Mouse (Mus musculus): Measurements from ENCODE around the gene Rbm20.
A peak's percentile ranks its signal among the peaks of the same experiment; 100 is the strongest.

- TF ChIP-seq CTCF (IDR thresholded peaks at IDR 0.05; ENCODE audit: insufficient read depth, low read length) (0 out of 2 replicates have a peak, but pooled peaks have one; percentile 4), POLR2A (IDR thresholded peaks at IDR 0.05; ENCODE audit: borderline replicate concordance, extremely low read depth, low read depth, low read length) (no peak)
These were observed 27.7 kb upstream of the Rbm20 start for GRCm38 (mm10) chr19:53649361-53649760.

Measured in lung, adult 2 months (tissue).